In genomic region chr9:102990306-102991133, GRCm38 (mm10) we compare ENCODE assay signal across 13 mouse cellular contexts. TPM values are rescaled to one million over a fixed set of nuclear protein-coding genes. Genes with fewer than 3 reads are reported as not detected.
DNase-seq lines count a peak whose midpoint lies in the region; ATAC-seq and TF ChIP-seq lines count a peak whose summit lies in the region.
"Had no signal": no experiment of that assay in that cellular context is flagged by ENCODE, and none has a peak within 500 bp of the region (broad histone marks: within the 10 kb centered on the region; RNA-seq: fewer than 3 reads in every experiment).

No protein-coding gene starts in this region.

- H3K4me1 ChIP-seq in kidney, postnatal 0 days (replicated peaks; ENCODE audit: insufficient read depth, low read length), result no peaks in the 10 kb centered on the region; the same call in 1 of the 2 replicates
- peaks cover 11% of the 10 kb centered on the region; the same call in 1 of the 2 replicates for H3K4me1 ChIP-seq in forebrain, postnatal 0 days (ENCODE audit: insufficient read depth)
- H3K4me1 ChIP-seq in midbrain, embryonic 12.5 days, result peaks cover 17% of the 10 kb centered on the region; the same call in 1 of the 2 replicates

- ATAC-seq in kidney, postnatal 0 days (replicated peaks; ENCODE audit: low FRiP score, low read depth), result no peak
- peak; percentile 77 for ATAC-seq in forebrain, postnatal 0 days
- peak; percentile 72 for ATAC-seq in midbrain, embryonic 12.5 days (ENCODE audit: low FRiP score, low read depth)
- ATAC-seq: CD4-positive, CD25-positive, alpha-beta regulatory T cell, adult 4 months; intestine, embryonic 16.5 days had no signal

- no peaks in the 10 kb centered on the region for H3K9me3 ChIP-seq in kidney, postnatal 0 days (replicated peaks; ENCODE audit: low read length)
- H3K9me3 ChIP-seq in forebrain, postnatal 0 days (ENCODE audit: low read length), result no peaks in the 10 kb centered on the region
- H3K9me3 ChIP-seq in midbrain, embryonic 12.5 days, result no peaks in the 10 kb centered on the region
- H3K9me3 ChIP-seq: liver, embryonic 13.5 days had no signal

- WGBS in kidney, postnatal 0 days, result 54% methylated on average over 6 of the region's 6 CpGs
- 37% methylated on average over 6 of the region's 6 CpGs for WGBS in forebrain, postnatal 0 days
- 53% methylated on average over 6 of the region's 6 CpGs for WGBS in midbrain, embryonic 12.5 days

- H3K36me3 ChIP-seq in kidney, postnatal 0 days (ENCODE audit: insufficient read depth, low read length), result no peaks in the 10 kb centered on the region
- no peaks in the 10 kb centered on the region for H3K36me3 ChIP-seq in forebrain, postnatal 0 days (ENCODE audit: insufficient read depth)
- H3K36me3 ChIP-seq in midbrain, embryonic 12.5 days, result no peaks in the 10 kb centered on the region
- H3K36me3 ChIP-seq: liver, embryonic 13.5 days had no signal

- no peak overlapping the region for H3K4me3 ChIP-seq in kidney, postnatal 0 days (replicated peaks; ENCODE audit: low read depth, low read length)
- no peak overlapping the region for H3K4me3 ChIP-seq in forebrain, postnatal 0 days (ENCODE audit: low read depth, low read length)
- H3K4me3 ChIP-seq in midbrain, embryonic 12.5 days, result no peak overlapping the region
- H3K4me3 ChIP-seq: liver, embryonic 13.5 days had no signal

- no peak overlapping the region for H3K4me2 ChIP-seq in kidney, postnatal 0 days (ENCODE audit: low read length)
- no peak overlapping the region for H3K4me2 ChIP-seq in forebrain, postnatal 0 days (ENCODE audit: low read depth)
- H3K4me2 ChIP-seq in midbrain, embryonic 12.5 days (replicated peaks), result no peak overlapping the region
- H3K4me2 ChIP-seq: liver, embryonic 13.5 days had no signal

- no peak overlapping the region for H3K9ac ChIP-seq in kidney, postnatal 0 days (ENCODE audit: low read depth, low read length)
- no peak overlapping the region for H3K9ac ChIP-seq in forebrain, postnatal 0 days
- no peak overlapping the region for H3K9ac ChIP-seq in midbrain, embryonic 12.5 days (replicated peaks)
- H3K9ac ChIP-seq: liver, embryonic 13.5 days had no signal

- H3K27me3 ChIP-seq in kidney, postnatal 0 days (ENCODE audit: insufficient read depth, low read length), result no peaks in the 10 kb centered on the region
- H3K27me3 ChIP-seq in forebrain, postnatal 0 days (ENCODE audit: insufficient read depth, low read length), result no peaks in the 10 kb centered on the region
- H3K27me3 ChIP-seq in midbrain, embryonic 12.5 days, result no peaks in the 10 kb centered on the region
- H3K27me3 ChIP-seq: liver, embryonic 13.5 days had no signal

- DNase-seq in kidney, postnatal 0 days (ENCODE audit: low spot score), result no peak
- no peak for DNase-seq in kidney, postnatal 4 days
- DNase-seq in ZHBTc4 (ENCODE audit: low read depth, low spot score), result peak; percentile 43
- DNase-seq in forebrain, postnatal 0 days, result peak; percentile 63
- DNase-seq in spleen, postnatal 14 days (ENCODE audit: low spot score in 2 of 2), result no peak
- DNase-seq in adrenal gland, adult (ENCODE audit: inconsistent age in 2 of 2, low spot score in 1 of 2), result no peak
- no peak for DNase-seq in thymus, postnatal 0 days (ENCODE audit: low spot score)
- DNase-seq: layer of hippocampus, postnatal 36 days; liver, embryonic 13.5 days; thymus, adult 2 months had no signal

- H3K27ac ChIP-seq in kidney, postnatal 0 days, result no peak overlapping the region
- peak overlapping the region; percentile 17; the same call in 1 of the 2 replicates for H3K27ac ChIP-seq in forebrain, postnatal 0 days (ENCODE audit: low read depth, low read length)
- H3K27ac ChIP-seq in midbrain, embryonic 12.5 days (replicated peaks), result peak overlapping the region; percentile 50
- H3K27ac ChIP-seq: liver, embryonic 13.5 days had no signal

- TF ChIP-seq CTCF in kidney, postnatal 0 days (IDR thresholded peaks at IDR 0.05; ENCODE audit: low read depth), result peak; percentile 45; the same call in 1 of the 2 replicates
- TF ChIP-seq CTCF in forebrain, postnatal 0 days (IDR thresholded peaks at IDR 0.05; ENCODE audit: low read depth), result peak; percentile 46

RNA-seq across cellular contexts. Expression of gene Slco2a1, which starts 2.0 kb away (rescaled TPM):
- polyA plus RNA-seq in kidney, postnatal 0 days (2015; fragmentation: Nextera tagmentation; extraction: Ambion mirVana), result 8.7 and 9.8 TPM in 2 replicates
- total RNA-seq in forebrain, postnatal 0 days (2014; rRNA removed), result 3.2 and 6.6 TPM in 2 replicates
- 4.2 and 4.6 TPM in 2 replicates for polyA plus RNA-seq in forebrain, postnatal 0 days (2015; fragmentation: Nextera tagmentation; extraction: Ambion mirVana)
- 0.56 and 0.79 TPM in 2 replicates for polyA plus RNA-seq in midbrain, embryonic 12.5 days (2016; fragmentation: Nextera tagmentation; extraction: Ambion mirVana)
- polyA plus RNA-seq in thymus, postnatal 0 days (2015; fragmentation: Nextera tagmentation; extraction: Ambion mirVana), result 10.0 and 12.2 TPM in 2 replicates

Comparison
In these comparisons a context has a peak if more than half of its experiments do, and no peak if none do; other contexts are left out.
1. DNase-seq: peak in ZHBTc4 (single experiment) and forebrain, postnatal 0 days (single experiment); none in kidney, postnatal 0 days (single experiment), kidney, postnatal 4 days (0 of 2), spleen, postnatal 14 days (0 of 2), adrenal gland, adult (0 of 2) and thymus, postnatal 0 days (single experiment).